Mouse (Mus musculus) frontal cortex, postnatal 25 days (tissue): ENCODE data around the gene Col11a1.
A peak's percentile ranks its signal among the peaks of the same experiment; 100 is the strongest.

ENCODE experiments used
- DNase-seq, 2 experiments: peaks; one replicate each; pipeline ENCODE4 v3.0.0; 2022; ENCODE audit warnings: low spot score in 2 of 2

Col11a1 gene

GRCm38 (mm10) chr3:114029971-114030635, at the start of gene Col11a1:
Gene Col11a1 (plus strand): TSS chr3:114030540.
- DNase-seq: peak; percentile 33 to 54

- no peak for DNase-seq
Measured at GRCm38 (mm10) chr3:113990936-113991335, 39.4 kb upstream of the Col11a1 start.

- no peak for DNase-seq
Measured at GRCm38 (mm10) chr3:114030886-114031285, 546 bp downstream of the Col11a1 start.

GRCm38 (mm10) chr3:114031351-114032213, 1.2 kb downstream of the Col11a1 start:
- no peak for DNase-seq

GRCm38 (mm10) chr3:114032333-114032732, 2.0 kb downstream of the Col11a1 start:
- no peak for DNase-seq

- no peak for DNase-seq
Measured at GRCm38 (mm10) chr3:114052406-114052805, 22.1 kb downstream of the Col11a1 start.

GRCm38 (mm10) chr3:114053501-114053900, 23.2 kb downstream of the Col11a1 start:
- DNase-seq: no peak

GRCm38 (mm10) chr3:114065123-114065522, 34.8 kb downstream of the Col11a1 start:
- no peak for DNase-seq

GRCm38 (mm10) chr3:114065587-114065986, 35.2 kb downstream of the Col11a1 start:
- DNase-seq: peak in 1 of 2 experiments; percentile 33

- no peak for DNase-seq
Measured at GRCm38 (mm10) chr3:114099335-114099734, 69.0 kb downstream of the Col11a1 start.

GRCm38 (mm10) chr3:114107099-114107498, 76.8 kb downstream of the Col11a1 start:
- no peak for DNase-seq

- DNase-seq: no peak
Measured at GRCm38 (mm10) chr3:114147140-114147539, 116.8 kb downstream of the Col11a1 start.

- no peak for DNase-seq
Measured at GRCm38 (mm10) chr3:114197964-114198750, 167.8 kb downstream of the Col11a1 start.

- DNase-seq: no peak
Measured at GRCm38 (mm10) chr3:114212255-114212654, 181.9 kb downstream of the Col11a1 start.

- no peak for DNase-seq
Measured at GRCm38 (mm10) chr3:114216105-114216504, 185.8 kb downstream of the Col11a1 start.

GRCm38 (mm10) chr3:114229501-114229900, 199.2 kb downstream of the Col11a1 start:
- no peak for DNase-seq
